Mouse (Mus musculus) kidney, adult 2 months (tissue): ENCODE results near the gene Cyp2d10. TPM values are rescaled to one million over a fixed set of nuclear protein-coding genes. Genes with fewer than 3 reads are reported as not detected.
A peak's percentile ranks its signal among the peaks of the same experiment; 100 is the strongest.
"Not testable (repeated sequence)": the region's sequence is repeated elsewhere in the genome, so short reads cannot be mapped to it uniquely, and the experiment has no call there.

Experiments used
- DNase-seq: peaks from one replicate; pipeline ENCODE4 v3.0.0; 2021
- H3K27ac ChIP-seq: fragments of 200-500 bp; 2 replicates; pipeline ENCODE4 v1.5.1; 2012; ENCODE audit warnings: low read depth, low read length, control low read depth, inconsistent platforms; ENCODE audit not compliant: insufficient read depth
- H3K27me3 ChIP-seq: fragments of 200-500 bp; replicated peaks from 2 replicates; pipeline ENCODE4 v1.6.1; 2012; ENCODE audit warnings: mild to moderate bottlenecking, moderate library complexity, low read length, inconsistent platforms; ENCODE audit not compliant: control insufficient read depth, insufficient read depth
- H3K36me3 ChIP-seq: fragments of 200-500 bp; 2 replicates; pipeline ENCODE4 v1.6.1; 2012; ENCODE audit warnings: mild to moderate bottlenecking, moderate library complexity, low read length, inconsistent platforms; ENCODE audit not compliant: control insufficient read depth, insufficient read depth
- H3K4me1 ChIP-seq: fragments of 200-500 bp; 2 replicates; pipeline ENCODE4 v1.6.1; 2011; ENCODE audit warnings: low read length; ENCODE audit not compliant: control insufficient read depth, insufficient read depth
- H3K4me3 ChIP-seq: fragments of 200-500 bp; 2 replicates; pipeline ENCODE4 v1.5.1; 2011; ENCODE audit warnings: mild to moderate bottlenecking, low read depth, low read length, control low read depth; ENCODE audit not compliant: insufficient read depth
- CTCF ChIP-seq: fragments of 200-500 bp; conservative IDR thresholded peaks from 2 replicates; pipeline ENCODE4 v1.5.1; 2011; ENCODE audit warnings: low read depth, mild to moderate bottlenecking, control low read depth, low read length, moderate library complexity, mixed read lengths; ENCODE audit not compliant: insufficient read depth, insufficient read length
- POLR2A ChIP-seq: fragments of 200-500 bp; IDR thresholded peaks from one replicate; pipeline ENCODE4 v1.6.1; 2011; ENCODE audit warnings: low read depth, low read length, control low read depth
- WGBS: fragments of 180-500 bp; shearing (Covaris S2); methylation state at CpG from one replicate; pipeline ENCODE4 v1.1.7; 2018; 5-methylcytosine and 5-hydroxymethylcytosine counted together
- polyA plus RNA-seq: library from polyadenylated mRNA; depleted of rRNA; stranded (reverse); fragments of >200 nt; gene quantifications from 2 replicates; pipeline ENCODE4 v1.2.3, GENCODE M21; 2012

Cyp2d10 gene
- polyA plus RNA-seq, 1 experiment: 0.33 TPM

DNA sequence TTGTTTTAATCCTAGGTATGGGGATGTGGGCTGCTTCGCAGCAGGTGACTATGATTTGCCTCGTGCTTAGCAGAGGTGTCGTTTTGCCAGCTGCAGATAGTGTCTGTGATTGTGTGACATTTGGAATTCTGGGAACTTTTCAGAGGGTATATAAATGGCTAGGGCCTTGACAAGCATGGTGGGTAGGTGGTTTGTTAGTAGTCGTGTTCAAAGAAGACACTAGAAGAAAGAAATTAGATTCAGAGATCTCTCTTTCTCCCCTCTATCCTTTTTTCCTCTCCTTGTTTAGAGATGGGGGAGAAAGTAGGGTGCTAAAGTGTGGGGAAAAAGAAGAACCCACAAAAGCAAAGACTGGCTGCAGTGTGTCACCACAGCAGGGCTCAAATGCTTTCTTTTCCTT is 38.8 kb downstream of the Cyp2d10 start:
- H3K27me3 ChIP-seq: no peaks in the 10 kb centered on the region
- H3K4me1 ChIP-seq: peaks cover 5% of the 10 kb centered on the region; the same call in 1 of the 2 replicates
- DNase-seq: no peak
- TF ChIP-seq CTCF (no peak), POLR2A (no peak)
- 92% methylated on average over 4 of the region's 4 CpGs for WGBS
- H3K27ac ChIP-seq: peak overlapping the region; percentile 31
- no peaks in the 10 kb centered on the region for H3K36me3 ChIP-seq
- H3K4me3 ChIP-seq: no peak overlapping the region

DNA sequence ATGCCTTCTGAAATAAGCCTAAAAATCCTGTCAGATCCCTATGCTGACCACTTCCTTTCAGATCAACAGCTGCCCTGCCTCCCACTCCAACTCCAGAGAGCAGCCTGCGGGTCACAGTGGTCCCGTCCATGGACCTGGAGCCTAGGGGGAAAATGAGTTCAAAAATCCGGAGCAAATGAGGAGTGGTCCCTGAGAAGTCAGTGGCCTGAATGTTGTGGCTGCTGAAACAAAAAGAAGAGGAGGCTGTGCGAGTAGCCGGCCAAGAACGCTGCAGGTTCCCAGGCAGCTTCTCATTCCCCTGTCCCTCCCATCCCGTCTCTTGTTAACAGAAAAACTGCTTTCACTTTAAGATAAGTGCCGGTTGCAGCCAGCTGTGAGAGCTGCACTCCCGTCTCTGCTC is 42.4 kb downstream of the Cyp2d10 start:
- H3K27ac ChIP-seq: peak overlapping the region; percentile 75; the same call in 1 of the 2 replicates
- H3K27me3 ChIP-seq, DNase-seq, H3K36me3 ChIP-seq: not testable (repeated sequence)
- peaks cover 19% of the 10 kb centered on the region; the same call in 1 of the 2 replicates for H3K4me1 ChIP-seq
- H3K4me3 ChIP-seq: peak overlapping the region; percentile 37; the same call in 1 of the 2 replicates
- 9% methylated on average over 6 of the region's 9 CpGs for WGBS

DNA sequence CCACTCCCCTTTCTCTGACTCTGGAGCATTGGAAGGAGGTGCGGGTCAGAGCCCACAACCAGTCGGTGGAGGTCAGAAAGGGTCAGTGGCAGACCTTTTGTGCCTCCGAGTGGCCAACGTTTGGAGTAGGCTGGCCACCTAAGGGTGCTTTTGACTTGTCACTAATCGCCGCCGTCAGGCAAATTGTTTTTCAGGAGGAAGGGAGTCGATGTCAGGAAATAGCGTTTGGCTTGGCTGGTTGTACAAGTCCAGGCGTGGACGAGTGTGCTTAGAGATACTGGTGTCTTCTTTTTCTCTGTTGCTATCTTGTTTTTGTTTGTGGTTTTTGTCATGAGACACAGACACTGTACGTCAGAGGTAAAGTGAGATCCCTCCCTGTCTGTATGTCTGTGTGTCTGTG is 43.2 kb downstream of the Cyp2d10 start:
- 38% methylated on average over 9 of the region's 12 CpGs for WGBS
- H3K27ac ChIP-seq: not testable (repeated sequence)

DNA sequence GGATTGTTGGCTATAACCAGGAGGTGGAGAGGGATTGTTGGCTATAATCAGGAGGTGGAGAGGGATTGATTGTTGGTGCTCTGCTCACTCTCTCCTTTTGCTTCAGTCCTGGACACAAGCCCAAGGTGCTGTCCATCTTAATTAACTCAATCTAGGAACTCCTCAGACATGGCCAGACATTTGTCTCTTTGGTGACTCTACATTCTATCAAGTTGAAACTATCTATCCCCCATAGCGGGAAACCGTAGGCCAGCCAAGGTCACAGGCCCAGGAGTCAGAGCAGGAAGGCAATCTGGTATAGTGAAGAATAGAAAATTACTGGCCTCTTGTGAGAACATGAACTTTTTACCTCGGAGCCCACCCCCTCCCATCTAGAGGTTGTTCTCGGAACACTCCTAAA is 44.8 kb downstream of the Cyp2d10 start:
- Histone ChIP-seq H3K27ac (peak overlapping the region; percentile 65), H3K4me3 (no peak overlapping the region), H3K36me3 (no peaks in the 10 kb centered on the region), H3K27me3 (no peaks in the 10 kb centered on the region), H3K4me1 (peaks cover 24% of the 10 kb centered on the region)
- peak; percentile 66 for DNase-seq
- TF ChIP-seq CTCF (no peak), POLR2A (no peak)
- WGBS: 70% methylated on average over 4 of the region's 4 CpGs

More for the DNA sequence above, 43.2 kb downstream of the Cyp2d10 start:
- peaks cover 22% of the 10 kb centered on the region; the same call in 1 of the 2 replicates for H3K4me1 ChIP-seq
- not testable (repeated sequence) for H3K4me3 ChIP-seq, H3K36me3 ChIP-seq, DNase-seq, H3K27me3 ChIP-seq

DNA sequence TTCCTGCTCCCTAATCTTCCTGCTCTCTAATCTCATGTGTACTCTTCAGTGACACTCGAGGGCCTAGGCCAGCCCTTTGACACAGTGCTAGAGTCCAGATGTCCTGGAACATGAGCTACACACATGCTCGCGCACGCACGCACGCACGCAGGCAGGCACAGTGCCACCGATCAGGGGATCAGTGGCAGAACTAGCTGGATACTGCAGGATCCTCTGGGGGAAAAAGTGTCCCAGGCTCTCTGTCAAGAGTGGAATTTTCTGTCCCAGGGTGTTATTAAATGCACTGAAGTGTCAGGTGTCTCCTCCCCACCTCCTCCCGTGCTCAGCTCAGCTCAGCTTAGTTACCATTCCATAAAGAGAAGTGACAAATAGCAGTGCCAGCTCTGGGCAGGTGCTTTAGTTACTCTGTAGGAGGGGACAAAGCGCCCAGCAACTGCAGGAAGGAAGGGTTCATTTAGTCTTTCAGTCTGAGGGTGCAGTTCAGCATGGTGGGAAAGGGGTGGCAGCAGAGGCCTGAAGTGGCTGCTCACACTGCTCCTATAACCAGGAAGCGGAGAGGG is 45.5 kb downstream of the Cyp2d10 start:
- DNase-seq: peak; percentile 66
- peak overlapping the region; percentile 65 for H3K27ac ChIP-seq
- no peaks in the 10 kb centered on the region for H3K36me3 ChIP-seq
- WGBS: 33% methylated on average over 11 of the region's 11 CpGs
- TF ChIP-seq CTCF: peak; percentile 66
- TF ChIP-seq POLR2A: no peak
- H3K4me1 ChIP-seq: peaks cover 24% of the 10 kb centered on the region
- H3K4me3 ChIP-seq: no peak overlapping the region
- H3K27me3 ChIP-seq: no peaks in the 10 kb centered on the region

DNA sequence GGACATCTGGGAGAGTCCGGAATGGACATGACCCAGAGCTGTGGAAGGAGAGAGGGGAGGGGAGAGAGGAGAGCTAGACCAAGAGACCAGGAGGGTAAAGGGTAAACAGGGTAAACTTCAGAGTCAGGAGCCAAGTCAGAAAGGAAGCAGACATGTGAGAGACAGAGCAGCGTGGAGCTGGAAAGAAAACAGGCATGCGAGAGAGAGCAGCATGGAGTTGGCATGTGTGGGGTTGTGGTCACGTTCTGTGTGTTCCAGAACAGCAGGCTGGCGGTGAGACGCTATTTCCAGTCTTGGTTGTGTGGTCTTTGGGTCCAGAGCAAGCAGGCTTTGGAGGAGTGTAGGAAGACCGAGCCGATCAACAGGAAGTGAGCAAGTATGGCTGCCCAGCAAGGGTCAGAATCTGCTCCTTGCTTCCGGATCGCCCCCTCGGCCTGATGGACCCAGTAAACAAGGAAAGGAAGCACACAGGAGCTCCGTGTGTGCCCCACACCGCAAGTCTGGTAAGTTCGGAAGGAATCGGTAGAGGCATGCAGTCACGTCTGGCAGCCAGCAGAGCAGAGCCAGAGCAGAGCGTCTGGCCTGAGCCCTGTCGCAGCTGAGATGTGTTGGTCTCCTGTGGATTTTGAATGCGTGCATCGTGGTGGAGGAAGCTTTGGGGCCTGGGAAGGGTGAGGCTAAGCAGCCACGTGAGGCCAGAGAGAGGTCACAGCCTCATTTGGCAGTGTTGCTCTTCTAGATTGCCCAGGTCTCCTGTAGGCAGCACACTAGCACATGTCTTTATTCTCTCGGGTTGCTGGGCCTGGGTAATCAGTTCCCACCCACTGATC is 48.3 kb downstream of the Cyp2d10 start:
- peak; percentile 80 for DNase-seq
- no peaks in the 10 kb centered on the region for H3K27me3 ChIP-seq
- H3K4me3 ChIP-seq: peak overlapping the region; percentile 71
- WGBS: 25% methylated on average over 22 of the region's 22 CpGs
- H3K4me1 ChIP-seq: peaks cover 24% of the 10 kb centered on the region
- 0 out of 2 replicates have a peak, but pooled peaks have one; percentile 6 for TF ChIP-seq CTCF
- peak; percentile 36 for TF ChIP-seq POLR2A
- H3K36me3 ChIP-seq: no peaks in the 10 kb centered on the region
- H3K27ac ChIP-seq: peak overlapping the region; percentile 97

DNA sequence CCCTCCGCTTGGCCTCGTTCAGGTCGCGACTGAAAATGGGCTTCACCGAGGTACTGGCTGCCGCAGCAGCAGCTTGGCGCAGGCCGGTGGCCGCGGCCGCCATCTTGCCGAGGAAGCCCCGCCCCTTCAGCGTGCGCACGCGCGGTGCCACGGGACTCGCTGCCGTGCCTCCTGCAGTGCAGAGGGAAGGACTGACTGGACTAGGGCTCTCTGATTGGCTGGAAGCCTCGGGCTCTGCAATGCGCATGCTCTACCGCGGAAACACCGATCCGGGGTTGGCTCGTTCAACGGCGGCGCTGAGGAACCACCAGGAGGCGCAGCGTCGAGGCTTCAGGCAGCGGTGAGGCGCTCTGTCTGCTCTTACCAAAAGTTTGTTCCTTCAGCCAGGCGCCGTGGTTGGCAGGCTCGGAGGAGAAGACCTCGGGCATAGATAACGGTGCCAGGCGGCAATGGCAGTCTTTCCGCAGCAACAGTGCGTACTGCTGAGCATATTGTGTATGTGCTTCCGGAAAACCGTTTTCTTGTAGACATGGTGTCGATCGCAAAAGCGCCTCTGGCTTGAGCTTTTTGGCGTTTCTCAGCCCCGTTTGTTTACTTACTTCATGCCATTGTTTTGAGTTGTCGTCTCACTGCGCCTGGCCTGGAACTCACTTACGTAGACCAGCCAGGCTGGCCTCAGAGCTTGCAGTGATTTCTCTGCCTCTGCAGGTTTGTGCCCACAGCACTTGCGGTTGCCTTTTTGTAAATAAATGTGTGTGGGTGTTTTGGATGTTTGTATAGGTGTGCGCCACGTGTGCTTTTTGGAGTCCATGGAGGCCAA is 52.7 kb downstream of the Cyp2d10 start, which contains the start of gene Ndufa6:
TSS of gene Ndufa6 (minus strand) at position 197 of the 820 bp plus-strand sequence.
- WGBS: 2% methylated on average over 57 of the region's 57 CpGs
- peak within 1 kb of the TSS; percentile 94 for H3K4me3 ChIP-seq
- peaks cover 29% of the 10 kb centered on the region for H3K4me1 ChIP-seq
- H3K36me3 ChIP-seq: peaks cover 3% of the 10 kb centered on the region; the same call in 1 of the 2 replicates
- peak; percentile 93 for TF ChIP-seq CTCF
- TF ChIP-seq POLR2A: peak; percentile 93
- peak within 1 kb of the TSS; percentile 97 for H3K27ac ChIP-seq
- H3K27me3 ChIP-seq: no peaks in the 10 kb centered on the region
- peak; percentile 99 for DNase-seq
